Mouse (Mus musculus) kidney, postnatal 14 days (tissue): ENCODE data around the gene Cbr3.

ENCODE experiments used
- DNase-seq: peaks from one replicate; pipeline ENCODE4 v3.0.0; 2022; ENCODE audit warnings: mixed read lengths

Gene Cbr3

DNA sequence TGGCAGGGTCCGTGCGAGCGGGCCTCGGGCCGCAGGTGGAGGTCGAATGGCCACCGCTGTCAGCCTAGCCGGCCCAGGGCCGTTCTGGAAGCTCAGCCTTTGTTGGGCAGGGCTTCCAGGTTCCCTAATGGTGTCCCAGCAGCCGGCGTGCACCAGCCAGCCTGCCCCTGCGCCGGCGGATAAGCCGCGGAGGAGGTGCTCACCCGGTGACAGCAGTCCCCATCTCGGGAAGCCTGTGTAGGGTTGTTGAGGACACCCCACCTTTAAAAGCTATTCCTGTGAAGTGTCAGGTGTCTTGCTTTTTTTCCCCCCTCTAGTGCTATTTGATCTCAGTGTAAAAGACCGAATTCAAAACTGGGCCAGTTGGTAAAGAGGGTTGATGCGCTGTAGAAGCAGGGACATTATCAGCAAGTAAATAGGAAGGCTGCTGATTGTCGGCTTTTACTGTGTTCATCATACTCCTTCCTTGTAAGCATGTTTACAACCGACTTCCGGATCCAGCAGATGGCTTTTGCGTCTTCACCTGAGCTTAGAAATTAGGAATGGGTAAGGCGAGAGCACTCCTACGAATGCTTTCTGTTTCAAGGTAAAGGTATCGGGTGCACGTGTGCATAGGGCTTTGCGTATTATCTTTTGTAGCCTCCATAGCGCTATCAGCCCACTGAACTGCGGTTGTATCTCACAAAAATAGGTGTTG, 29.3 kb downstream of the Cbr3 start:
- no peak for DNase-seq

DNA sequence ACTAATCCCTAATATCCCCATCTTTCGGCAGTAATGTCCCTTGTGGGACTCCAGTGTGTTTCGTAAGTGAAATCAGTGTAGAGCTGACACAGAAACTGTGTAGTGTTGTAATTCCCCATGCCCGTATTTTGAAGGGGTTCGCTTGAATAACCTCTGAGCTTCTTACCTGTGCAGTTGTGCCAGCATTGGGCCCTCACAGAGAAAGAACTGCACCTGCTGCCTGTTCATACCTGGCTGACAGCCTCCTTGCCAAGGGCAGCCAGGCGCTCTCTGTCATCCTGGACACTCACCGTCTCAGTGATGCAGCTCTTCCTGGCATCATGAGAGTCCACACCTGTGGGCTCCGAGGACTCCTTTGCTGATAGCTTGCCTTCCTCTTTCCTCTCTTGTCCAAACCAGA, 30.0 kb downstream of the Cbr3 start:
- DNase-seq: no peak

DNA sequence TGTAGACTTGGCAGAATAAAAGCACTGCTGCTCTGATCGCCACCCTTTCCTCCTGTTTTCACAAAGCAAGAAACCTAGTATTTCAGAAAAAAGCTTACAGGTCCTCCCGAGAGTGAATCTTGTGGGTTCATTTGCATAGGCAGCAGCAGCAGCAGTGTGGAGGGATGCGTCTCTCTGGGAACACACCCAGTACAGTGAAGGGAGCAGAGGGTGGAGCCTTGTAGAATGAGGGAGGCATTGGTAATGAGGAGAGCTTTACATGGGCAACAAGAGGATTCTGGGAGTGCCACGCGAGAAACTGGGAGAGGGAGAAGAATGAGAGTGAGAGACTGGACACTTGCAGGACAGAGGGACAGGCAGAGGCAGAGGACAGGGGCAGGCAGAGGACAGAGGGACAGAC, 31.4 kb downstream of the Cbr3 start:
- DNase-seq: no peak

DNA sequence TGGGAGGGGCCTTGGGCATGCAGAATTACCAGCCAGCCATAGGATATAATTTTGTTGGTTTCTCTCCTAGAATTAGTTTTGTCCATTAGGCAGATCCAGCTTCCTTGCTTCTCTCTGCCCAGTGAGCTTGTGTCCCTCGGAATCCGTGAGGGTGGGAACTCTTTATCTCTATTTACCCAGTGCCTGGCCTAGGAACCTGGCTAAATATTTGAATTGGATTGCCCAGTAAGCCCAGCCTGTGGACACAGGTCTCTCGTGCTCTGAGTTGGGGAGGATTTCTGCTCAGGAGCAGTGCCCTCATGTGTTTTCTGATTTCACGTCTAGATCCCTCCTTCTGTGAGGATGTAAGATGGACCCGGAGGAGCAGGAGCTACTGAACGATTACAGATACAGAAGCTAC, 32.8 kb downstream of the Cbr3 start:
- no peak for DNase-seq

DNA sequence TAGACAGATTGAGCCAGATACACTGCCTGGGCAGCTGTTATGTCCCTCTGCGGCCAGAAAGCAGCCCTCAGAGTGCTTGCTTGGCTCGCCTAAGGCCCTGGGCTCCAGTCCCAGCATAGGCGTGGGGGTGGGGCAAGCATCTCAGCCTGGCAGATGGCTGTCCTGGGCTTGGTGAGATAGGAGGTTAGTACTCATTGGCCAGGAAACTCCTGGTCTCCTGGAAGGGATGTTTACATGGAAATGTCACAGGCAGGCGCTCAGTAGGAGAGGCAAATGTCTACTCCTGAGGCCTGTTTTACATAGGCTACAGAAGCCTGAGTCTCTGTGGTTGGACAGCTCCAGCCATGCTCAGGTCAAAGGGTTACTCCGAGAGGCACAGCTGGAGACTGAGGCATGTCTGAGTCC, 34.3 kb downstream of the Cbr3 start:
- DNase-seq: peak; percentile 22

DNA sequence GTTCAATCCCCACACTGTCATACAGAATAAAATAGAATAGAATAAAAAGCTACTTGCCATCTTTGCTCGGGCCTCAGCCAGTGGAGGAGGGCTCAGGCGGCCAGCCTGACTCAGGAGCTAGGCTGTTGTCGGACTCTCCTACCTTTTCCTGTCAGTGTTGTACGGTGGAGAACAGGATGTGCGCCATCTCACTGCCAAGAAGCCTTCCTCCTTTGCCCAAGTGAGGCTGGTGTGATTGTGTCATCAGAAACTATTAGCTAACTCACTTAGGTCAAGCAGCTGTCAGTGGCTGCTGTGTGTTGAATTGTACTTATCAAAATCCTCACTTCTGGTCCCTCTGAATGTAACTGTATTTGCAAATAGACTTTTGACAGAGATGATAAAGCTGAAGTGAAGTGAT, 38.8 kb downstream of the Cbr3 start:
- DNase-seq: no peak

DNA sequence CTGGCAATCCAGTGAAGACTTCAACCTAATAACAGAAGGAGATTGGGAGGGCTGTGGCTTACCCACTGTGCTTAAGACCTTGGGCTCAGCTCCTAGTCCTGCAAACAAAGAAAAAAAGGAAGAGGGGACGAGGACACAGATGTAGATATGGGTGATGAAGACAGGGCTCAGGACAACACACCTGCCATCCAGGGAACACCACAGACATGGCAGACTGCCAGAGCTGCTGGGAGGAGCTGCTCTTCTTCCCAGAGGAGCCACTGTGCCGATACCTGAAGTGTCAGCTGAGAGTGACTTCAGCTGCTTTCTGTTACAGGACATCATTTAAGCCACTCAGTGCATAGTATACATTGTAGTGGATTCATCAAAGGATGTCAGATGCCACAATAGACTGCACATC, 39.5 kb downstream of the Cbr3 start:
- DNase-seq: no peak

DNA sequence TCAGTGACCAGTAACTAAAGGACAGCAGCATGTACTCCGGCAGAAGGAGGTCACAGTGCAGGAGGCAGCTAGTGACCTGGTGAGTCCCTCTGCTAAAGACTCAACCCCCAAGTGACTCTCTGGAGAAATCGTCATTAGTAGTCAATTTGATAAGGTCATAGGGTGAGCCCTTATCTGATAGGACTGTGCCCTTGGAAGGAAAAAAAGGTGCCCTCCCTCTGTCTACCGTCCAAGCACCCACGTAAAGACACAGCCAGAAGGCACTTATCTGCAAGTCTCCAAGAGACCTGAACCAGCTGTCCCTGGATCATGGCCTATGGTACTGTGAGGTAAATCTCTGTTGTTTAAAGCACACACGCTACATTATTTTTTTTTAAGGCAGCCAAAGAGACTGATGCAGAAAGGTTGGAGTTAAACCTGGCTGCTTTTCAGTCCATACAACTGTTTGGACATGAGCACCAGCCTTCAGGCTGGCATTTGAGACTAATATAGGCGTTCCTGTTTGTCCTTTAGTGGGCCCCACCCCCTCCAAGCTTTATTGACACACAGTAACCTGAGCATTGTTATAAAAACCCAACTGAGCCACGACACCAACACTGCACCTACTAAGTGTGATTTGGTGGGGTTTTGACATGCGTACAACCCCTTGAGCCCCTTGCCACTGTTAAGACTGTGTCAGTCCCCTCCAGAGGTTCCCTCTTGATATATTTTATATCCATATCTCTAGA, 42.6 kb downstream of the Cbr3 start:
- no peak for DNase-seq

DNA sequence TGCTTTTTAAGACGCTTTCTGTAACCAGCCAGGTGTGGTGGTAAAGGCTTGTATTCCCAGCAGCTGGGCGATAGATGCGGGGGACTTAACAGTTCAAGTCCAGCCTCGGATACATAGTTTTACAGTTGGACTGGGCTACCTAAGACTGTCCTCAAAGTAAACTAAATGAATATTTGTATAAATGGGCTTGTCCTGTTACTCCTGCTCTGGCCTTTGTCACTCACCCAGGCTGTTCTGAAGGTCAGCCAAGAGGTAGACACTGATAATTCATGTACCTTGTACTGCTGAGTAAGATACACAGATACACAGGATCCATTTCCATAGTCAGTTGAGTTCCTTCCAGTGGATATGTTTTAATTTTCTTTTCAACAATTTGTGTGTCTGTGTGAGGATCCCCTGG, 43.2 kb downstream of the Cbr3 start:
- DNase-seq: no peak

DNA sequence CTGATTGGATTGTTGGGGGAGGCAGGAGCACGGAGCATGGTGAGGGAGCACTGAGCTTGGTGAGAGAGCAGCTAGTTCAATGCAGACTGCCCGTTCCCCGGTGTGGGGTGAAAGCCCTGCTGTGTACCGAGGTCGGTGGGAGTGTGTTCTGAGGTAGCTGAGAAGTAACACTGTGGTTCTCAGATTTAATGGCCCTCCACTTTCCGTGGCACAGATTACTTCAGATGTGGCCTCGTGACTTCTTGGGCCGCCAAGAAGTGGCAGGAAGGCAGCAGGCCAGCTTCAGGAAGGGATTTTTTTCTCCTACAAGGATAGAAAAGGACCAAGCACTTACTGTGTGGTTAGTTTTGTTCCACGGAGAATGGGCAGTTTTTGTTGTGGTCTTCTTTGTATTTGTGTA, 45.7 kb downstream of the Cbr3 start:
- DNase-seq: no peak

DNA sequence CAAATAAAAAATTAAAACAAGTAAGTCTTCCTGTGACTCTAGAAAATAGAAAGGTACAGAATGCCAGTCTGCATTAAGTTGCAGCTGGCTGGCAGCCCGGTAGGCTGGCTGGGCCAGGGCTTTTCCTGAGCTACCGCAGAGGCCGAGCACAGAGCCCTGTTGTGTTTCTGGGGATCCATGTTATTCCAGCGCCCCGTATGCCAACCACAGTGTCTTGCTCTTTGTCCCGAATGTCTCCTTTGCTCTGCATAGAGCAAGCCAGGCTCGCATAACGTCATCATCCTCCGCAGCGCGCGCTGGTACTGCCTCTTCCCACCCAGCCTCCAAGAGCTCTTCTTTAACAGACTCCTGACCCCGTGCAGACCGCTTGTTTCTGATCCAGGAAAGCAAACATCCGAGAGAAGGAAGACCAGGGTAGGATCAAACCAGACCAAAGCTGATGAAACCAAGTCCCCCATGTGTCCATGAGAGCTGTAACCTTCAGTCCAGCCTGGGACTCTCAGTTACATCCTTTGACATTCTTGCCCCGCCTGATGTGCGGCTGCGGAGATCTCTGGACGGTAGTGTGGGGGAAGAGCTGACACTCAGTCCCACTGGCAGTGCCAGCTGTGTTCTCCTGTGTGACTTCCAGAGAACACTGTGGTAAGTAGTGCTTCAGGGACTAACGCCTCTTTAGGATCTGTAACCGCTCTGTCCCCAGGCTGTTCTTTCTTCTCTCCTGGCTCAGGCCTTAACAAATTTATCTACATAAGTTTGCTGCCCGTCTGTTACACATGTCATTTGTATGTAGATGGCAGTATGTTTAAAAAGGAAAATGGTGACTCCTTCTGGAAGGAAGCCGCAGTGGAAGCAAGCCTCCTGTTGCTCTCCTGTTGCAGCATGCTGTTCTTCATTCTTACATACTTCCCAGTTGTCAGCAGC, 47.0 kb downstream of the Cbr3 start:
- no peak for DNase-seq

DNA sequence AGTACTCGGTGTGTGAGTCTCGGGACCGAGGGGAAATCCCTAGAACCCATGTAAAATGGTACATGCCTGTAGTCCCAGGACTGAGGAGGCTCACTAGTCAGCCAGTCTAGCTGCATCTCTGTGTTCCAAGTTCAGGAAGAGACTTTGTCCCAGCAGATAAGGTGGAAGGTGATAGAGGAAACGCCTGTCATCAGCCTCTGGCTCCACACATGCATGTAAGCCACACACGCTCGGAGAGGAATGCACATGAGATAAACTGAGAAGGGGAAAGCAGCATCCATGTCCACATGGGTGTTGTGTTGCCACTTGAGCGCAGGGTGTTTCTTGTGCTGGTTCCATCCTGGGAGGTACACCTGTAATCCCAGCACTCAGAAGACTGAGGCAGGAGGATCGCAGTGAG, 48.3 kb downstream of the Cbr3 start:
- no peak for DNase-seq

DNA sequence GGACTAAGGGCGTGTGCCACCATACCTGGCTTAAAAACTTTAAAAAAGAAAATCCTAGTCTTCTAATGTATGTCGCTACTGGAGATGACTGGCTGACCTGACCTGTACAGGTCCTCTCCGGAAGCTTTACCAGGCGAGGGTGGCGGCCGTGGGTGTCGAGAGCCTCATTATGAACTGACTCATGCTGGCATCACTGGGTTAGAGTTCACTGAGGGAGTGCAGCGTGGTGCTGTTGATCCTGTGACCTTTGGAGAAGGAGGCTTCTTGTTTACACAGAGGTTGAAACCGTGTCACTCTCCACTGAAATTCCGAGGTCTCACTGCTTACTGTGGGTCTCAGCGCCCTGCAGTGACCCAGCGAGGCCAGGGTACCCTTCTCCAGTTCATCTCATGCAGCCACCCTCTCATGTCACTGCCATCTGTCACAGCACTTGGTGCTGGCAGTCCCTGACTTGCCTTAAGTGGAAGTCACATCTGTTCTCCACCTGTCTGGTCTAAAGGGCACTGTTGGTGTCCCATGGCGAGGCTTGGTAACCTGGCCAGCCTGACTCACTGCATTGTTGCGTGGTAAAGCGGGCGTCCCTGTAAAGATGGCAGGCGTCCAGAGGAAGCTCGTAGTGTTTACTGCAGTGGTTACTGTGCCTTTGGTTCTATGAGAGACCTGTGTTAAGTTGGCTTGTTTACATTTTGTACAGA, 50.0 kb downstream of the Cbr3 start:
- DNase-seq: no peak

DNA sequence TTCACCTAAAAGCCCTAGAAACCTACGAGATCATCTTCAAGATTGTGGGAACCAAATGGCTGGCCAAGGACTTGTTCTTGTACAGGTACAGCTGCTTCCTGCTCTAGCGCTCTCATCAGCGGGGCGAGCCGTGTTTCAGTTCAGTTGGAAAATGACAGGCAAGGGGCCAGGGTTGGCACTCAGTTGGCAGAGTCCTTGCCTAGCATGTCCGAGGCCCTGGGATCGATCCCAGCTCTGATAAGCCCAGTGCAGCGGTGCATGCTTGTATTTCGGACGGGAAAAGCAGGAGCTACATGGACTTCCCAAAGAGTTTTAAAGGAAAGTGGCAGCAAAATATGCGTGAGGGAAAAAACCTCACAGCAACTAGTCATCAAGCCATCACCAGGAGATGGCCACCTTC, 56.2 kb downstream of the Cbr3 start:
- no peak for DNase-seq
